Comparison of ENCODE assay signal across 11 mouse cellular contexts in genomic region chr2:152092927-152093326, GRCm38 (mm10). TPM values are rescaled to one million over a fixed set of nuclear protein-coding genes. Genes with fewer than 3 reads are reported as not detected.
DNase-seq lines count a peak whose midpoint lies in the region; ATAC-seq and TF ChIP-seq lines count a peak whose summit lies in the region.
"Had no signal": no experiment of that assay in that cellular context is flagged by ENCODE, and none has a peak within 500 bp of the region (broad histone marks: within the 10 kb centered on the region; RNA-seq: fewer than 3 reads in every experiment).

No protein-coding gene starts in this region.

- H3K4me1 ChIP-seq in ES-Bruce4 (ENCODE audit: control insufficient read depth, insufficient read depth, low read length), result peaks cover 15% of the 10 kb centered on the region
- peaks cover 63% of the 10 kb centered on the region for H3K4me1 ChIP-seq in hindbrain, embryonic 10.5 days (replicated peaks)
- H3K4me1 ChIP-seq in liver, embryonic 16.5 days (ENCODE audit: control insufficient read depth, low read depth, low read length), result peaks cover 3% of the 10 kb centered on the region

- no peak for DNase-seq in gastrocnemius, adult 2 months
- no peak for DNase-seq in gastrocnemius, postnatal 36 days
- peak; percentile 57 for DNase-seq in hindbrain, embryonic 10.5 days (ENCODE audit: low spot score)
- DNase-seq in spleen, postnatal 14 days (ENCODE audit: low spot score in 2 of 2), result no peak
- DNase-seq in right cerebral cortex, postnatal 36 days (ENCODE audit: low spot score in 2 of 2), result no peak
- no peak for DNase-seq in thymus, postnatal 4 days
- DNase-seq: B cell, adult 2 months had no signal

- TF ChIP-seq POLR2A in ES-Bruce4 (IDR thresholded peaks at IDR 0.05; ENCODE audit: insufficient read depth, low read length), result no peak

- peak overlapping the region; percentile 57 for H3K4me3 ChIP-seq in gastrocnemius, adult 2 months
- H3K4me3 ChIP-seq in ES-Bruce4 (ENCODE audit: low read depth, low read length), result peak overlapping the region; percentile 92
- H3K4me3 ChIP-seq in hindbrain, embryonic 10.5 days, result peak overlapping the region; percentile 45
- peak overlapping the region; percentile 28 for H3K4me3 ChIP-seq in liver, embryonic 16.5 days (ENCODE audit: low read depth, low read length)

- H3K9ac ChIP-seq in ES-Bruce4 (ENCODE audit: low read depth, poor library complexity, severe bottlenecking), result peak overlapping the region; percentile 87
- no peak overlapping the region for H3K9ac ChIP-seq in liver, embryonic 16.5 days (ENCODE audit: low read depth, low read length)

- H3K4me2 ChIP-seq in liver, embryonic 16.5 days (ENCODE audit: low read depth, low read length), result peak overlapping the region; percentile 18; the same call in 1 of the 2 replicates

- no peaks in the 10 kb centered on the region for H3K27me3 ChIP-seq in ES-Bruce4 (ENCODE audit: control insufficient read depth, insufficient read depth, low read length, poor library complexity, severe bottlenecking)
- H3K27me3 ChIP-seq in hindbrain, embryonic 10.5 days (ENCODE audit: insufficient read depth, poor library complexity, severe bottlenecking), result peaks cover 96% of the 10 kb centered on the region
- H3K27me3 ChIP-seq in liver, embryonic 16.5 days (ENCODE audit: control insufficient read depth, insufficient read depth, low read depth, low read length), result peaks cover 57% of the 10 kb centered on the region

- 0 out of 2 replicates have a peak, but pooled peaks have one; percentile 4 for TF ChIP-seq EP300 in ES-Bruce4 (IDR thresholded peaks at IDR 0.05; ENCODE audit: insufficient read depth, low read depth, low read length)

- intact Hi-C loops in gastrocnemius, adult 2 months (cut with DNase I), result no loop called here
- intact Hi-C loops in gastrocnemius, postnatal 36 days (cut with DNase I), result no loop called here

- ATAC-seq in liver, embryonic 16.5 days (ENCODE audit: low read depth), result no peak

- H3K27ac ChIP-seq in gastrocnemius, adult 2 months, result no peak overlapping the region
- H3K27ac ChIP-seq in ES-Bruce4 (ENCODE audit: insufficient read depth, low read length), result peak overlapping the region; percentile 35
- H3K27ac ChIP-seq in hindbrain, embryonic 10.5 days, result peak overlapping the region; percentile 68
- H3K27ac ChIP-seq in liver, embryonic 16.5 days (ENCODE audit: low read length), result no peak overlapping the region

- H3K9me3 ChIP-seq in ES-Bruce4 (replicated peaks; ENCODE audit: control insufficient read depth, insufficient read depth, low read length, poor library complexity, severe bottlenecking), result no peaks in the 10 kb centered on the region
- no peaks in the 10 kb centered on the region for H3K9me3 ChIP-seq in hindbrain, embryonic 10.5 days
- H3K9me3 ChIP-seq in liver, embryonic 16.5 days (replicated peaks; ENCODE audit: control insufficient read depth, low read length), result no peaks in the 10 kb centered on the region

- TF ChIP-seq CTCF in gastrocnemius, adult 2 months (IDR thresholded peaks at IDR 0.05), result no peak
- peak; percentile 4 for TF ChIP-seq CTCF in ES-Bruce4 (IDR thresholded peaks at IDR 0.05; ENCODE audit: low read depth, low read length)

- no peaks in the 10 kb centered on the region for H3K36me3 ChIP-seq in ES-Bruce4 (ENCODE audit: control insufficient read depth, insufficient read depth, low read length, poor library complexity, severe bottlenecking)
- peaks cover 17% of the 10 kb centered on the region; the same call in 1 of the 2 replicates for H3K36me3 ChIP-seq in hindbrain, embryonic 10.5 days
- H3K36me3 ChIP-seq in liver, embryonic 16.5 days (ENCODE audit: control insufficient read depth, insufficient read depth), result no peaks in the 10 kb centered on the region

- 6% methylated on average over 45 of the region's 45 CpGs for WGBS in hindbrain, embryonic 10.5 days
- 4% methylated on average over 37 of the region's 45 CpGs for WGBS in liver, embryonic 16.5 days (ENCODE audit: insufficient replicate concordance)

RNA-seq across cellular contexts. Expression of gene Scrt2, which starts 11.6 kb away (rescaled TPM):
- total RNA-seq in gastrocnemius, adult 2 months (2021), result not detected
- not detected for total RNA-seq in gastrocnemius, postnatal 36 days (2021)
- polyA plus RNA-seq in ES-Bruce4 (2011; ENCODE audit: insufficient read depth, insufficient read length, low read depth, missing spikeins), result 0.18 and 0.32 TPM in 2 replicates
- polyA plus RNA-seq in hindbrain, embryonic 10.5 days (2016; fragmentation: Nextera tagmentation; extraction: Ambion mirVana), result 5.5 and 19.0 TPM in 2 replicates
- not detected in 2 replicates for polyA plus RNA-seq in liver, embryonic 16.5 days (2015; fragmentation: Nextera tagmentation; extraction: Ambion mirVana)
- total RNA-seq: hematopoietic stem cell, adult 5-6 weeks; neutrophil, adult 5-6 weeks had no signal

RNA-seq across cellular contexts. Expression of gene Srxn1, which starts 12.4 kb away (rescaled TPM):
- total RNA-seq in gastrocnemius, adult 2 months (2021), result 10 to 100 TPM; 24.3 to 28.7 TPM
- total RNA-seq in gastrocnemius, postnatal 36 days (2021), result 10 to 100 TPM; 21.3 to 21.5 TPM
- polyA plus RNA-seq in ES-Bruce4 (2011; ENCODE audit: insufficient read depth, insufficient read length, low read depth, missing spikeins), result 18.1 TPM in 2 replicates
- polyA plus RNA-seq in hindbrain, embryonic 10.5 days (2016; fragmentation: Nextera tagmentation; extraction: Ambion mirVana), result 15.6 and 18.7 TPM in 2 replicates
- 8.8 and 9.4 TPM in 2 replicates for polyA plus RNA-seq in liver, embryonic 16.5 days (2015; fragmentation: Nextera tagmentation; extraction: Ambion mirVana)

RNA-seq across cellular contexts. Expression of gene Tcf15, which starts 50.4 kb away (rescaled TPM):
- 10 to 100 TPM; 14.9 to 22.8 TPM for total RNA-seq in gastrocnemius, adult 2 months (2021)
- total RNA-seq in gastrocnemius, postnatal 36 days (2021), result 10 to 100 TPM; 15.7 to 17.4 TPM
- 8.3 and 8.5 TPM in 2 replicates for polyA plus RNA-seq in ES-Bruce4 (2011; ENCODE audit: insufficient read depth, insufficient read length, low read depth, missing spikeins)
- 5.2 and 7.6 TPM in 2 replicates for polyA plus RNA-seq in hindbrain, embryonic 10.5 days (2016; fragmentation: Nextera tagmentation; extraction: Ambion mirVana)
- 0.22 TPM in 1 of 2 replicates, not detected in the other for polyA plus RNA-seq in liver, embryonic 16.5 days (2015; fragmentation: Nextera tagmentation; extraction: Ambion mirVana)
- total RNA-seq: neutrophil, adult 5-6 weeks had no signal

Comparison
In these comparisons a context has a peak if more than half of its experiments do, and no peak if none do; other contexts are left out.
1. H3K27ac ChIP-seq: peak in ES-Bruce4 (single experiment) and hindbrain, embryonic 10.5 days (single experiment); none in gastrocnemius, adult 2 months (single experiment) and liver, embryonic 16.5 days (single experiment).
2. H3K4me3 ChIP-seq: peak in every context shown above with its lines; median percentile 92 in ES-Bruce4; 57 in gastrocnemius, adult 2 months; 45 in hindbrain, embryonic 10.5 days; 28 in liver, embryonic 16.5 days.